ENCODE assay signal across 8 mouse cellular contexts in the genomic region with DNA sequence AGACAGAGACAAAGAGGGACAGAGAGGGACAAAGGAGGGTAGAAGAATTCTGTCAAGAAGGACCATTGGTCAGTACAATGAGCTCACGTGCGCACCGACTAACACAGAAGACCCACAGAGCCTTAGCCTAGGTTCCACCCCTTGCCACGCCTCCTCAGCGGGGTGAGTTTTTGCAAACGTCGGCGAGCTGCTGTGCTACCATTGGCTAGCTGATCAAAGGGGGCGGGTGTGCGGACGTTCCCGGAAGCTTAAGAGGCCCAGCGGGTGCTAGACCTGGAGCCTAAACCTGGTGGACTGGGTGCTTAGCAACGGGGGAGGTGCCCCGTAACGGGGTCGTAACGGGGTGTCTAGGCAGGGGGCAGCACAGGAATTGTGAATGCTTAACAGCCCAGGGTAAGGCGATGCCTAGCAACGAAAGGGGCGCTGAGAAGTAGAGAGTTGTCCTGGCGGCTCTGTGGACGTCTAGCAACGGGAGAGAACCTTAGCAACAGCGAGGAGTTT. TPM values are rescaled to one million over a fixed set of nuclear protein-coding genes. Genes with fewer than 3 reads are reported as not detected.
DNase-seq lines count a peak whose midpoint lies in the region; ATAC-seq and TF ChIP-seq lines count a peak whose summit lies in the region.

A gene (plus strand): TSS at position 243 of the 501 bp plus-strand sequence.

- peak; percentile 98 for DNase-seq in ES-E14 (ENCODE audit: low read depth, low spot score)
- DNase-seq in cerebellum, adult 11-12 months = peak; percentile 90
- peak; percentile 92 for DNase-seq in heart, postnatal 25 days (ENCODE audit: low spot score)
- peak; percentile 93 to 94 for DNase-seq in layer of hippocampus, adult 18-20 months (ENCODE audit: low spot score in 2 of 2)
- DNase-seq in lung, adult 2 months = peak; percentile 93
- DNase-seq in thymus, adult 18-20 months = peak; percentile 93 to 96

- peak; percentile 54; the same call in 1 of the 2 replicates for TF ChIP-seq POLR2A in lung, adult 2 months (IDR thresholded peaks at IDR 0.05; ENCODE audit: borderline replicate concordance, extremely low read depth, low read depth, low read length)

- peak within 1 kb of the TSS; percentile 55; the same call in 1 of the 2 replicates for H3K9ac ChIP-seq in ES-E14 (ENCODE audit: insufficient read depth, low read depth, low read length, poor library complexity, severe bottlenecking)
- peak within 1 kb of the TSS; percentile 55 for H3K9ac ChIP-seq in forebrain, embryonic 15.5 days (replicated peaks)

- H3K4me1 ChIP-seq in ES-E14 (ENCODE audit: control insufficient read depth in 2 of 2, insufficient read depth in 2 of 2, low read length in 2 of 2, poor library complexity in 1 of 2) = peaks cover 5 to 17% of the 10 kb centered on the region in 2 experiments; a peak in 3 of 4 replicates
- H3K4me1 ChIP-seq in forebrain, embryonic 15.5 days = peaks cover 17% of the 10 kb centered on the region
- H3K4me1 ChIP-seq in lung, adult 2 months (ENCODE audit: control insufficient read depth, insufficient read depth, low read length) = peaks cover 12% of the 10 kb centered on the region

- no peaks in the 10 kb centered on the region for H3K9me3 ChIP-seq in ES-E14 (ENCODE audit: control insufficient read depth, insufficient read depth, low read depth, low read length)
- H3K9me3 ChIP-seq in forebrain, embryonic 15.5 days = no peaks in the 10 kb centered on the region

- WGBS in forebrain, embryonic 15.5 days = under 1% methylated on average over 25 of the region's 25 CpGs
- WGBS in lung, adult 2 months = under 1% methylated on average over 25 of the region's 25 CpGs

- intact Hi-C loops in heart, postnatal 25 days (cut with DNase I) = no loop called here

- TF ChIP-seq CTCF in lung, adult 2 months (IDR thresholded peaks at IDR 0.05; ENCODE audit: insufficient read depth, low read length) = no peak

- peak; percentile 92 for ATAC-seq in forebrain, embryonic 15.5 days (replicated peaks)
- ATAC-seq in neutrophil, adult 5-6 weeks (ENCODE audit: extremely low read depth, insufficient number of reproducible peaks, low FRiP score, poor library complexity, severe bottlenecking) = peak; percentile 91

- H3K27me3 ChIP-seq in forebrain, embryonic 15.5 days = no peaks in the 10 kb centered on the region

- H3K36me3 ChIP-seq in ES-E14 (ENCODE audit: control insufficient read depth, insufficient read depth, low read length, poor library complexity, severe bottlenecking) = no peaks in the 10 kb centered on the region
- H3K36me3 ChIP-seq in forebrain, embryonic 15.5 days = peaks cover 2% of the 10 kb centered on the region; the same call in 1 of the 2 replicates

- H3K4me3 ChIP-seq in ES-E14 (ENCODE audit: insufficient read depth in 1 of 2, low read depth in 1 of 2, low read length in 2 of 2, poor library complexity in 1 of 2, severe bottlenecking in 1 of 2) = peak within 1 kb of the TSS; percentile 57 to 61
- peak within 1 kb of the TSS; percentile 75 for H3K4me3 ChIP-seq in forebrain, embryonic 15.5 days
- peak within 1 kb of the TSS; percentile 100 for H3K4me3 ChIP-seq in lung, adult 2 months (replicated peaks; ENCODE audit: extremely low read depth, low read depth, low read length)

- peak within 1 kb of the TSS; percentile 76 for H3K4me2 ChIP-seq in forebrain, embryonic 15.5 days (replicated peaks)

- H3K27ac ChIP-seq in ES-E14 (ENCODE audit: insufficient read depth, low read depth, low read length, poor library complexity, severe bottlenecking) = peak within 1 kb of the TSS; percentile 34
- peak within 1 kb of the TSS; percentile 77 for H3K27ac ChIP-seq in forebrain, embryonic 15.5 days (replicated peaks)

- in situ Hi-C loops in ES-E14 (cut with MboI; ENCODE audit: low sequenced_read_pairs in 2 of 2, unreplicated experiment in 2 of 2) = no loop called here

TF ChIP-seq in ES-E14, 5 proteins besides CTCF, POLR2A, EP300 and RAD21:
- TF ChIP-seq ZC3H11A (IDR thresholded peaks at IDR 0.05; ENCODE audit: borderline replicate concordance, low read depth, low read length) = no peak
- TF ChIP-seq CHD2 (IDR thresholded peaks at IDR 0.05; ENCODE audit: low read depth, low read length) = no peak
- TF ChIP-seq ZNF384 (IDR thresholded peaks at IDR 0.05; ENCODE audit: low read depth, low read length) = no peak
- TF ChIP-seq HCFC1 (IDR thresholded peaks at IDR 0.05; ENCODE audit: borderline replicate concordance, insufficient read depth, low read length) = no peak
- TF ChIP-seq MAFK (IDR thresholded peaks at IDR 0.05; ENCODE audit: insufficient read depth, low read depth, low read length) = no peak
TF ChIP-seq in ES-E14: peak in this region for 0.

RNA-seq across cellular contexts. Expression of the gene that starts here (rescaled TPM):
- 12.8 and 18.3 TPM in 2 replicates for total RNA-seq in ES-E14 (2012; rRNA removed)
- polyA plus RNA-seq in forebrain, embryonic 15.5 days (2015; fragmentation: Nextera tagmentation; extraction: Ambion mirVana) = 26.1 and 27.8 TPM in 2 replicates
- 1 to 10 TPM; 7.3 to 8.1 TPM for total RNA-seq in heart, postnatal 25 days (2021)
- total RNA-seq in layer of hippocampus, adult 18-20 months (2021) = 10 to 100 TPM; 32.7 to 40.7 TPM
- 68.6 and 76.8 TPM in 2 replicates for polyA plus RNA-seq in lung, adult 2 months (2012; rRNA removed)
- total RNA-seq in neutrophil, adult 5-6 weeks (2017) = 29.5 and 32.5 TPM in 2 replicates

Comparison
In these comparisons a context has a peak if more than half of its experiments do, and no peak if none do; other contexts are left out.
1. Peak in every context shown above with its lines: DNase-seq, ATAC-seq, H3K4me3 ChIP-seq and H3K27ac ChIP-seq.